Mouse (Mus musculus) limb, embryonic 13.5 days (tissue): ENCODE results near the gene Ms4a4b. TPM values are rescaled to one million over a fixed set of nuclear protein-coding genes. Genes with fewer than 3 reads are reported as not detected.
"Not testable (repeated sequence)": the region's sequence is repeated elsewhere in the genome, so short reads cannot be mapped to it uniquely, and the experiment has no call there.

Experiments used
- ATAC-seq: fragments of 200-750 bp; cut with Nextera tagmentation; 2 replicates; pipeline ENCODE4 v1.8.0; 2017; ENCODE audit warnings: low read depth, moderate number of reproducible peaks, moderate TSS enrichment; ENCODE audit not compliant: low FRiP score
- H3K27ac ChIP-seq: fragments of 300-500 bp; sonication (generic); 2 replicates; pipeline ENCODE4 v1.5.1; 2015; ENCODE audit warnings: inconsistent platforms, mild to moderate bottlenecking, moderate library complexity
- H3K27me3 ChIP-seq: fragments of 300-500 bp; sonication (generic); 2 replicates; pipeline ENCODE4 v1.6.1; 2015; ENCODE audit warnings: mild to moderate bottlenecking, inconsistent platforms
- H3K36me3 ChIP-seq: fragments of 300-500 bp; sonication (generic); 2 replicates; pipeline ENCODE4 v1.6.1; 2015; ENCODE audit warnings: inconsistent platforms, mild to moderate bottlenecking, moderate library complexity
- H3K4me1 ChIP-seq: fragments of 300-500 bp; sonication (generic); 2 replicates; pipeline ENCODE4 v1.6.1; 2015; ENCODE audit warnings: inconsistent platforms
- H3K4me2 ChIP-seq: fragments of 300-500 bp; sonication (generic); replicated peaks from 2 replicates; pipeline ENCODE4 v1.6.1; 2015; ENCODE audit warnings: inconsistent platforms, mild to moderate bottlenecking, moderate library complexity
- H3K4me3 ChIP-seq: fragments of 300-500 bp; sonication (generic); 2 replicates; pipeline ENCODE4 v1.5.1; 2015; ENCODE audit warnings: moderate library complexity, mild to moderate bottlenecking, inconsistent platforms
- H3K9ac ChIP-seq: fragments of 300-500 bp; sonication (generic); 2 replicates; pipeline ENCODE4 v1.6.1; 2015; ENCODE audit warnings: mild to moderate bottlenecking, inconsistent platforms
- H3K9me3 ChIP-seq: fragments of 300-500 bp; sonication (generic); 2 replicates; pipeline ENCODE4 v1.6.1; 2016; ENCODE audit warnings: inconsistent platforms
- WGBS: fragments of 180-500 bp; shearing (Covaris S2); methylation state at CpG from one replicate; pipeline ENCODE4 v1.1.7; 2015; 5-methylcytosine and 5-hydroxymethylcytosine counted together
- polyA plus RNA-seq: library from polyadenylated mRNA; unstranded; fragments of >200 nt; fragmentation: Nextera tagmentation; extraction: Ambion mirVana; gene quantifications from 2 replicates; pipeline ENCODE4 v1.2.1, GENCODE M21; 2015

The Ms4a4b gene
- polyA plus RNA-seq, 1 experiment from 2014 or later, result not detected

DNA sequence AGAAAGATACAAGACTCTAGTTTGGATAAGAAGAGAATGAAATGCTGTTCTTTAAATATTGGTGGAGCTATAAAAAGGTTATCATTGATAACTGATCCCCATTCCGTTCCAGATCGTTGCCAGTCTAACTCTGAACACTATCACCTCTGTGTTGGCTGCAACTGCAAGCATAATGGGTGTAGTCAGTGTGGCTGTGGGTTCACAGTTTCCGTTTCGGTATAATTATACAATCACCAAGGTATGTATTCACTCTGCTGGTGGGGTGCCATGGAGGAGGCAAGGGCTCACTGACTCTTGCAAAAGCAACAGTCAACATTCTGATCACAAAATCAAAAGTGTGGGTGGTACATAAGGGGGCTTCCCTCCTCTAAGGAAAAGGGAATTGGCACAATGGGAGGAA lies 15.7 kb downstream of the Ms4a4b start:
- not testable (repeated sequence) for ATAC-seq, H3K27ac ChIP-seq
- 85% methylated on average over 4 of the region's 4 CpGs for WGBS

DNA sequence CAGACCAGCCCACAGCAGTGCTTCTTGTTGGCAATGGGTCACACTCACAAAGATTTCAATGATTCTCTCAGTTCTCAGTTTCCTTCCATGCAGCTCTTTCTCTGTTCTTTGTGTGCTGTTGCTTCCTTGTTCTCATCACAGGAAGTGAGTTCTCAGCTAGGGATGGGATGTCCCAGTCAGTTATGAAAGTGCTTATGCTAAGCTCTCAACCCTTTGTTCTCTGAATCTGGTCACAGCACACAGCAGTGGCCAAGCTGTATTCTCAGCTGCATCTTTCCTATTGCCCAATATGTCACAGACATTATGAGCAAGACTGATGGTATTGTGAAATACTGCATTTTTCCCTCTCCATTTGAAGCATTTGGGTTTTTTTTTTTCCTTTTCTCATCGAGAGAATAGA lies 21.4 kb downstream of the Ms4a4b start:
- not testable (repeated sequence) for H3K4me1 ChIP-seq, H3K36me3 ChIP-seq, H3K27ac ChIP-seq, H3K9me3 ChIP-seq, ATAC-seq, H3K27me3 ChIP-seq, H3K9ac ChIP-seq, H3K4me3 ChIP-seq, H3K4me2 ChIP-seq
- WGBS, result 50% methylated on average over 1 of the region's 1 CpGs

More for the DNA sequence above, 15.7 kb downstream of the Ms4a4b start:
- H3K4me3 ChIP-seq, H3K4me2 ChIP-seq, H3K36me3 ChIP-seq, H3K27me3 ChIP-seq, H3K9me3 ChIP-seq, H3K4me1 ChIP-seq, H3K9ac ChIP-seq: not testable (repeated sequence)

DNA sequence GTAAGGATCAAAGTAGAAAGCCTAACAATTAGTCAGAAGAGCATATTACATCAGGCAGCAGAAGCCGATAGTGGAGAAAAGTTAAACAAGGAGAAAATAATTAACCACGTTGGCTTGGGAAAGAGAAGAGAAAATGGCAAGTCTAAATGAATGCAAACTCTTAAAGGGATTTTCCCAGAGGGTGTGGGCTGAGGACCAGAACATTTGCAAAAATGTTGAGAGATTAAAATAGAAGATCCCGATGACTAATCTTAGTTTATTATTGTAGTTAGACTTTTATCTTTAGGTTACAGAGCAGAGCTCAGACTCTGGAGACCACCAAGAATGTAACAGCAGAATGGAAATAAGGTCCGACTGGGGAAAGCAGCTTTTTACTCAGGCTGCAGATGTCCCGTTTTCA lies 23.1 kb downstream of the Ms4a4b start:
- H3K27ac ChIP-seq, result no peak overlapping the region
- no peaks in the 10 kb centered on the region for H3K4me1 ChIP-seq
- H3K36me3 ChIP-seq, result no peaks in the 10 kb centered on the region
- 76% methylated on average over 5 of the region's 5 CpGs for WGBS
- no peaks in the 10 kb centered on the region for H3K27me3 ChIP-seq
- no peak for ATAC-seq
- H3K4me3 ChIP-seq, result no peak overlapping the region
- H3K4me2 ChIP-seq, result no peak overlapping the region
- no peak overlapping the region for H3K9ac ChIP-seq
- no peaks in the 10 kb centered on the region for H3K9me3 ChIP-seq

DNA sequence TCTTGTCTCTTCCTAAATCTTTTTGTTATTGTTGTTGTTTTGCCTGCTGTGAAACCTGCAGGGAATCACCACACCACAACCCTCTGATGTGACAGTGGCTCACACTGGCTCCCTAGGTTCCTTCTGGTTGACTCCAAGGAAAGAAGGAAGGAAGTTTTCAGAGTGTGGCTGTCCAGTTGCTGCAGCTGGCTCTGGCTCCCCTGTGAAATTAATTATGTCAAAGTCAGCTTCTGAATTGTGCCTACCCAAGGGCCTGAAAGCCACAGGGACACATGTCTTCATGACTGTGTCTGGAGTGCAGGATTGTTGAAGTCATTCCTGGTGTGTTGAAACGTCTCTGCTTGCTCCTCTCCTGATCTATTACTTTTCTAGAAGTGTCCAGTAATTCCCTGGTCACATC lies 25.0 kb downstream of the Ms4a4b start:
- not testable (repeated sequence) for H3K4me2 ChIP-seq, ATAC-seq, H3K27me3 ChIP-seq, H3K36me3 ChIP-seq, H3K9ac ChIP-seq, H3K4me1 ChIP-seq, H3K9me3 ChIP-seq, H3K27ac ChIP-seq, H3K4me3 ChIP-seq
- WGBS, result 69% methylated on average over 1 of the region's 1 CpGs

DNA sequence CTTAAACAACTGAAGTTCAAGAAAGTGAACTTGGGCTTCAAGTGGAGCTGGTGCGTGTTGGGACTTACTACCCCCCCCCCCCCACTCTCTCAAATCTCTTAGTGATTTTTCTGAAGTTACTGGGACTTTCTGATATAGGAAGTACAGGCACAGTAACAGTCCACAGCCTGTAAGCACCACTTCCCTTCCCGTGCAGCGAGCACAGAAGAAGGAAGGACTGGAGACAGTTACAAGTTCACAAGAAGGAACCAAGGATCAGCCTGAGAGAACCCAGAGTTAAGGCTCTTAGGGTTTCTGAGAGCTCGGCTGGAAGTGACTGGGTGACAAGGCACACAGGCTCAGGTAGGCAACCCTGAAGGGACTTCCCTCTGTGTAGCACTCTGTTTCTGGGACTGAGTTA lies 25.9 kb downstream of the Ms4a4b start, which contains the start of gene Ms4a6c:
Gene Ms4a6c (plus strand): TSS at position 152 of the 400 bp plus-strand sequence.
- not testable (repeated sequence) for H3K4me3 ChIP-seq, ATAC-seq, H3K4me2 ChIP-seq, H3K9me3 ChIP-seq, H3K27me3 ChIP-seq, H3K4me1 ChIP-seq, H3K36me3 ChIP-seq, H3K27ac ChIP-seq, H3K9ac ChIP-seq
- 74% methylated on average over 4 of the region's 4 CpGs for WGBS

DNA sequence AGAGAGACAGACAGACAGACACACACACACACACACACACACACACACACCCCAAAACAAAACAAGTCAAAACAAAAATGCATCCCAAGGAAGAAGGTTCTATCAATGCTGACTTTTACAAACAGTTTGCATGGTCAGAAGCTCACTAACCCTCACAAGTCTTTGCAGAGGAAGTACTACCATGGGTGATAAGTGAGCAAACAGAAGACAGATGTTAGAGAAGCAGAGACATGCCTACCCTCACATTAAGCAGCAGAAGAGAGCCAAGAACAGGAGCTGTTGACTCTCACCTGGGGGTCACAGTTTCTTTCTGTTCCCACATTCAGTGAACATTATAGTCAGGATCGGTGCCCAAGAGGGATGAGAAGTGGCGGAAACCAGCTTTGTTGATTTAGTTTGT lies 36.4 kb downstream of the Ms4a4b start:
- WGBS, result 98% methylated on average over 2 of the region's 2 CpGs
- H3K4me3 ChIP-seq, result no peak overlapping the region
- H3K9ac ChIP-seq, result no peak overlapping the region

DNA sequence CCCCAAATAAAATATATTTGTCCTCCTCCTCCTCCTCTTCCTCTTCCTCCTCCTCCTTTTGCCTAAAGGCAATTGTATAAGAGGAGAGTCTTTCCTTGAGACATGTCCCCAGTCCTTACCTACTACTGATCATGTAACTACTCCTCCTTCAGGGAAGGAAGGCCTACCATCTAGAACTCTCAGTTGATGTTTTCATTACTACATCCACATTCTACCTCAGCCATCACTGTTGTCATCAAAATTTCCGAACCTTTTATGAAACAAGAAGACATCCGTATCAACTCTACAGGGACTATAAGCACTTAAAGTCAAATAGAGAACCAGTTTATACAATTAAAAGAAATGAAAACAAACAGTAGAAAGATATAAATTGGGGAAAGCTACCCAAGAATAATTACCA lies 39.3 kb downstream of the Ms4a4b start:
- H3K4me3 ChIP-seq, result no peak overlapping the region
- WGBS, result 87% methylated on average over 2 of the region's 2 CpGs
- no peaks in the 10 kb centered on the region for H3K9me3 ChIP-seq
- no peak overlapping the region for H3K4me2 ChIP-seq
- no peaks in the 10 kb centered on the region for H3K36me3 ChIP-seq
- no peak for ATAC-seq
- no peaks in the 10 kb centered on the region for H3K27me3 ChIP-seq
- H3K27ac ChIP-seq, result no peak overlapping the region
- H3K4me1 ChIP-seq, result no peaks in the 10 kb centered on the region
- no peak overlapping the region for H3K9ac ChIP-seq

More for the DNA sequence above, 36.4 kb downstream of the Ms4a4b start:
- ATAC-seq, result no peak
- H3K9me3 ChIP-seq, result no peaks in the 10 kb centered on the region
- H3K27ac ChIP-seq, result no peak overlapping the region
- no peaks in the 10 kb centered on the region for H3K27me3 ChIP-seq
- H3K4me2 ChIP-seq, result no peak overlapping the region
- no peaks in the 10 kb centered on the region for H3K36me3 ChIP-seq
- no peaks in the 10 kb centered on the region for H3K4me1 ChIP-seq

DNA sequence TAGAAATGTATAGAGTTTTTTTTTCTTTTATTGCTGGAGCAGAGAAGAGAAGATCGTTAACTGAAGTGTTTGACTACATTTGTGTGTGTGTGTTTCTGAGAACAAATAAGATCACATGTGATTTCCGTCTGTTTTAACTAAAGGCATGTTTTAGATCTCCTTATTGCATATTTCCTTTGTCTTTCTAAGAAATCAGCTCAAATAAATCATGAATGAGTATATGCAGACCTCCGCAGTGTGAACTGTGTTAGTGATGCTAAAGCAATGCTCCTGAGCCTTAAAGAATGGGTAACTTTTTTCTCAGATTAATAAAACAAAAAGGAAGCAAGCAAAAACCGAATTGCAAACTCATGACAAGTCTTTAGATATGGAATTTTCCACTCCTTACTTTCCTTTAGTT lies 40.6 kb downstream of the Ms4a4b start:
- Histone ChIP-seq H3K4me2 (no peak overlapping the region), H3K9me3 (no peaks in the 10 kb centered on the region), H3K27ac (no peak overlapping the region)

DNA sequence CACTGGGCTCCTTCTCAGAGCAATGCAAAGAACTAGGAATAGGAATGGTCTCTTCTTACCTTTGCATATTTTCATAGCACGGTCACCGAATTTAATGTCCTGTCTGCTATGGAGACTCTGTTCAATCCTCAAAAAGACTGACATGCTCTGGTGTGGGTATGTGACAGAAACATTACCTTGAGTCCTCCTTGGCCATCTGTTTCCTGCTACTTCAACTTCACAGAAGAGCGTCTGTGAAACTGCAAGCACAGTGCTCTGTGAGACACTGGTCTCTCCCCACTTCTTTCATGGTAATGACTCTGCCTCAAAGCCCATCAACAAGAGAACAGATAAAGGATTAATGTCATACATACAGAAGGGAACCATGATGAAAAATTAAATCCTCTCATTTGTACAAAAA lies 41.0 kb downstream of the Ms4a4b start:
- Histone ChIP-seq H3K36me3 (no peaks in the 10 kb centered on the region), H3K27ac (no peak overlapping the region), H3K4me1 (no peaks in the 10 kb centered on the region), H3K9ac (no peak overlapping the region), H3K9me3 (no peaks in the 10 kb centered on the region), H3K4me3 (no peak overlapping the region), H3K4me2 (no peak overlapping the region), H3K27me3 (no peaks in the 10 kb centered on the region)
- ATAC-seq, result no peak
- WGBS, result 78% methylated on average over 3 of the region's 3 CpGs

More for the DNA sequence above, 40.6 kb downstream of the Ms4a4b start:
- 73% methylated on average over 4 of the region's 4 CpGs for WGBS
- Histone ChIP-seq H3K27me3 (no peaks in the 10 kb centered on the region), H3K9ac (no peak overlapping the region), H3K36me3 (no peaks in the 10 kb centered on the region), H3K4me3 (no peak overlapping the region), H3K4me1 (no peaks in the 10 kb centered on the region)
- no peak for ATAC-seq

DNA sequence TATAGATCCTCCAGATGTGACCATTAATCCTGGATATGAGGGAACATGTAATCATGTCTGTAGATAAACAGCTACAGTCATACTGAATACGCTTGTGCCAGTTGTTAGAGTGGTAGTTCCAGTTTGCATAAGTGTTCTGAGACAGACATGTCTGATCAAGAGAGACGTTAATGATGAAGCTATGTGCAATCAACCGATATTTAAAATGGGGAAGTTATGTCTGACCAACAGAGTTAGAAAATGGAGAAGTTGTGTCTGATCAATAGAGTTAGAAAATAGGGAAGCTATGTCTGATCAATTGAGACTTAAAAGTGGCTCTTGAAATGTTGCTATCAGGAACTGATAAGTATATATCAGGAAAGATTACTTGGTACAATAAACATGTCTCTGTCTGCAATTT lies 41.9 kb downstream of the Ms4a4b start:
- no peak overlapping the region for H3K4me3 ChIP-seq
- no peak overlapping the region for H3K9ac ChIP-seq
- ATAC-seq, result no peak
- no peak overlapping the region for H3K4me2 ChIP-seq
- H3K27me3 ChIP-seq, result no peaks in the 10 kb centered on the region
- H3K36me3 ChIP-seq, result no peaks in the 10 kb centered on the region
- no peaks in the 10 kb centered on the region for H3K4me1 ChIP-seq
- H3K9me3 ChIP-seq, result no peaks in the 10 kb centered on the region
- H3K27ac ChIP-seq, result no peak overlapping the region
- 87% methylated on average over 3 of the region's 3 CpGs for WGBS

DNA sequence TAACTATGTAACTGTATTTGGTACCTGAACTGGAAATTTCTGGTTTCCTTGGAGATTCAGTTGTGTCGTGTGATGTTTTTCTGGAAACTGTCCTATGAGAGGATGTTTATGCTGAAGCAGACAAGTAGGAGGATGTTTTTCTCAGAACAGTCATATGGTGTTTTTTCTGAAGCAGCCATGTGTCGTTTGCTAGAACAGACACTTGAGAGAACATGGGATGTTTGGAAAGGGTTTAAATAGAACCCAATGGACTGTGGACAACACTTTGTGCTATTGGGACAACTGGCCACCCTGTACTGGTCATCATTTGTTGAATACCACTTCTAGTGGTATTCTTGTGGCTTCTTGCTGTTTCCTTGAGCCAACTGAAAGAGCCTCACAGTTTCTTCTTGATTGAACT lies 42.4 kb downstream of the Ms4a4b start, which contains the start of gene Gm8369:
Gene Gm8369 (plus strand): TSS at position 193 of the 400 bp plus-strand sequence.
- no peaks in the 10 kb centered on the region for H3K4me1 ChIP-seq
- no peak within 1 kb of the TSS for H3K27ac ChIP-seq
- H3K4me3 ChIP-seq, result no peak within 1 kb of the TSS
- 86% methylated on average over 2 of the region's 2 CpGs for WGBS
- H3K9ac ChIP-seq, result no peak within 1 kb of the TSS
- no peaks in the 10 kb centered on the region for H3K27me3 ChIP-seq
- no peaks in the 10 kb centered on the region for H3K36me3 ChIP-seq
- H3K4me2 ChIP-seq, result no peak within 1 kb of the TSS
- ATAC-seq, result no peak
- H3K9me3 ChIP-seq, result no peaks in the 10 kb centered on the region

DNA sequence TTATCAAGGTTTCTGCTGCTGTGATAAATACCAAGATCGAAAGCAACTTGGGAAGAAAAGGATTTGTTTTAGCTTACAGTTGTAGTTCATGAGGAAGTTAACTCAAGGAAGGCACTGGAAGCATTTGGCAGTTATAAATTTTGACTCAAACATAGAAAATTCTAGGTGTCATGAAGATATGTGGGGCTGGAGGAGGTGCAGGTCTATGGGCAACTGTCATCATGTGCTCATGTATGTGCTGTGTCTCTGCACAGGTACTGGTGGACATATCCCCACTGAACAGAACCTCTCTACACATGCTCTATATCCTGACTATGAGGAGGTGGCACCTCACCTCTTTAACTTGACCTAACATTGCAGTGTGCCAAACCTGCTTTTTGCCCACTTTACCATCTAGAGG lies 43.2 kb downstream of the Ms4a4b start:
- WGBS, result 83% methylated on average over 1 of the region's 1 CpGs
- no peak for ATAC-seq

DNA sequence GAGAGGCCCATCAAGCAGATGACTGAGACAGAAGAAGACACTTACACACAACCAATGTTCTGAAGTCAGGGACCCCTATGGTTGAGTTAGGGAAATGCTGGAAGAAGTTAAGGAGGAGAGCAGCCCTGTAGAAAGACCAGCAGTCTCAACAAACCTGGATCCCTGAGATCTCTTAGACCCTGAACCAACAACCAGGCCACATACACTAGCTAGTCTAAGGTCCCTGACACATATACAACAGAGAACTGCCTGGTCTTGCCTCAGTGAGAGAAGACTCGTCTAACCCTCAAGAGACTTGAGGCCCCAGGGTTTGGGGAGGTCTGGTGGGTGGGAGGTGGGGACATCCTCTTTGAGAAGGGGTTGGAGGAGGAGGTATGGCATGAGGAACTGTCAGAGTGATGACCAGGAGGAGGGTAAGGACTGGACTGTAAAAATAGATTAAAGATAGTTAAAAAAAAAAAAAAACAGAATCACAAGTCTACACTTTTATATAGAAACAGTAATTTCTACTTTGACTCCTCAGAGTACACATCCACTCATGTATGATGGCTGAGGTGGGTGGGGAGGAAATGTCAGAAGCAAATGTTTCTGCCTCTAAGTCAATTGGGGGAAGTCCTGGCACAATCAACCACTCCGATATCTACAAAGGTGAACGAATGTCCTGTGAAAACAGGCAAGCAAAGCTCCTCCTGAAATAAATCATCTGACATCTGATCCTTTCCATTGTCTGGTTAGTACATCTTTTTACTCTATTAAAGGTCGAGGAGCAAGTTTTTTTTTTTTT lies 48.2 kb downstream of the Ms4a4b start:
- Histone ChIP-seq H3K9ac (no peak overlapping the region), H3K4me2 (no peak overlapping the region), H3K4me1 (no peaks in the 10 kb centered on the region), H3K27ac (no peak overlapping the region), H3K27me3 (no peaks in the 10 kb centered on the region), H3K36me3 (no peaks in the 10 kb centered on the region), H3K9me3 (no peaks in the 10 kb centered on the region), H3K4me3 (no peak overlapping the region)
- no peak for ATAC-seq
- WGBS, result 64% methylated on average over 4 of the region's 4 CpGs

More for the DNA sequence above, 43.2 kb downstream of the Ms4a4b start:
- H3K27ac ChIP-seq, result no peak overlapping the region
- H3K4me1 ChIP-seq, result no peaks in the 10 kb centered on the region
- H3K9ac ChIP-seq, result no peak overlapping the region
- H3K36me3 ChIP-seq, result no peaks in the 10 kb centered on the region
- no peak overlapping the region for H3K4me3 ChIP-seq
- no peaks in the 10 kb centered on the region for H3K9me3 ChIP-seq
- no peak overlapping the region for H3K4me2 ChIP-seq
- no peaks in the 10 kb centered on the region for H3K27me3 ChIP-seq
